Mouse (Mus musculus): Measurements from ENCODE around the gene Ctbp2. TPM values are rescaled to one million over a fixed set of nuclear protein-coding genes. Genes with fewer than 3 reads are reported as not detected.
"Not testable (repeated sequence)": the region's sequence is repeated elsewhere in the genome, so short reads cannot be mapped to it uniquely, and the experiment has no call there.

The Ctbp2 gene
- total RNA-seq, 2 experiments from 2014 or later = 24.8 to 36.1 TPM

GRCm38 (mm10) chr7:133121661-133122378 lies 2.3 kb downstream of the Ctbp2 start:
- no peak for DNase-seq (ENCODE audit: low spot score)
- intact Hi-C loops (cut with DNase I) = loop anchor here (5.0 to 10.0 kb wide), 3 partner anchors 45 to 457 kb away; partner anchors contain the start of genes Abraxas2 and Eef1akmt2

GRCm38 (mm10) chr7:133121080-133121607 lies 3.0 kb downstream of the Ctbp2 start:
- intact Hi-C loops (cut with DNase I) = loop anchor here (5.0 to 10.0 kb wide), 3 partner anchors 44 to 456 kb away; partner anchors contain the start of genes Abraxas2 and Eef1akmt2
- no peak for DNase-seq (ENCODE audit: low spot score)

GRCm38 (mm10) chr7:133120221-133120751 lies 3.9 kb downstream of the Ctbp2 start:
- intact Hi-C loops (cut with DNase I) = loop anchor here (5.0 to 10.0 kb wide), 3 partner anchors 43 to 455 kb away; partner anchors contain the start of genes Abraxas2 and Eef1akmt2
- DNase-seq (ENCODE audit: low spot score) = no peak

GRCm38 (mm10) chr7:133117815-133118214 lies 6.3 kb downstream of the Ctbp2 start:
- no peak for DNase-seq (ENCODE audit: low spot score)
- intact Hi-C loops (cut with DNase I) = no loop called here

- no peak for DNase-seq (ENCODE audit: low spot score)
- intact Hi-C loops (cut with DNase I) = no loop called here
Observed at GRCm38 (mm10) chr7:133116542-133116941, 7.6 kb downstream of the Ctbp2 start.

GRCm38 (mm10) chr7:133115886-133116285 lies 8.3 kb downstream of the Ctbp2 start:
- intact Hi-C loops (cut with DNase I) = no loop called here
- DNase-seq (ENCODE audit: low spot score) = no peak

- intact Hi-C loops (cut with DNase I) = no loop called here
- DNase-seq (ENCODE audit: low spot score) = no peak
Observed at GRCm38 (mm10) chr7:133114847-133115470, 9.2 kb downstream of the Ctbp2 start.

GRCm38 (mm10) chr7:133113185-133113895 lies 10.8 kb downstream of the Ctbp2 start:
- DNase-seq (ENCODE audit: low spot score) = no peak
- intact Hi-C loops (cut with DNase I) = no loop called here

- intact Hi-C loops (cut with DNase I) = no loop called here
- DNase-seq (ENCODE audit: low spot score) = no peak
Observed at GRCm38 (mm10) chr7:133112351-133112831, 11.8 kb downstream of the Ctbp2 start.

GRCm38 (mm10) chr7:133109442-133109841 lies 14.7 kb downstream of the Ctbp2 start:
- no peak for DNase-seq (ENCODE audit: low spot score)
- intact Hi-C loops (cut with DNase I) = no loop called here

GRCm38 (mm10) chr7:133108695-133109094 lies 15.5 kb downstream of the Ctbp2 start:
- intact Hi-C loops (cut with DNase I) = no loop called here
- DNase-seq (ENCODE audit: low spot score) = no peak

- DNase-seq (ENCODE audit: low spot score) = no peak
- intact Hi-C loops (cut with DNase I) = no loop called here
Observed at GRCm38 (mm10) chr7:133102578-133102977, 21.6 kb downstream of the Ctbp2 start.

GRCm38 (mm10) chr7:133101070-133101469 lies 23.1 kb downstream of the Ctbp2 start:
- DNase-seq (ENCODE audit: low spot score) = no peak
- intact Hi-C loops (cut with DNase I) = no loop called here

GRCm38 (mm10) chr7:133100178-133100577 lies 24.0 kb downstream of the Ctbp2 start:
- no peak for DNase-seq (ENCODE audit: low spot score)
- intact Hi-C loops (cut with DNase I) = no loop called here

- DNase-seq (ENCODE audit: low spot score) = no peak
- intact Hi-C loops (cut with DNase I) = no loop called here
Observed at GRCm38 (mm10) chr7:133099266-133099665, 24.9 kb downstream of the Ctbp2 start.

GRCm38 (mm10) chr7:133098118-133098793 lies 25.9 kb downstream of the Ctbp2 start:
- intact Hi-C loops (cut with DNase I) = no loop called here
- no peak for DNase-seq (ENCODE audit: low spot score)

GRCm38 (mm10) chr7:133095610-133096009 lies 28.5 kb downstream of the Ctbp2 start:
- DNase-seq (ENCODE audit: low spot score); intact Hi-C loops (cut with DNase I): not testable (repeated sequence)

GRCm38 (mm10) chr7:133094711-133095495 lies 29.3 kb downstream of the Ctbp2 start:
- intact Hi-C loops (cut with DNase I) = no loop called here
- no peak for DNase-seq (ENCODE audit: low spot score)

- intact Hi-C loops (cut with DNase I) = no loop called here
- no peak for DNase-seq (ENCODE audit: low spot score)
Observed at GRCm38 (mm10) chr7:133094161-133094560, 30.0 kb downstream of the Ctbp2 start.

Data from heart, postnatal 25 days (tissue).